Mouse (Mus musculus) ES-CJ7 (cell line): Measurements from ENCODE around the gene Mfsd5.

Source experiments
- DNase-seq: peaks from one replicate; pipeline ENCODE4 v3.0.0; 2011; ENCODE audit warnings: low read depth, low spot score

Mfsd5 gene

DNA sequence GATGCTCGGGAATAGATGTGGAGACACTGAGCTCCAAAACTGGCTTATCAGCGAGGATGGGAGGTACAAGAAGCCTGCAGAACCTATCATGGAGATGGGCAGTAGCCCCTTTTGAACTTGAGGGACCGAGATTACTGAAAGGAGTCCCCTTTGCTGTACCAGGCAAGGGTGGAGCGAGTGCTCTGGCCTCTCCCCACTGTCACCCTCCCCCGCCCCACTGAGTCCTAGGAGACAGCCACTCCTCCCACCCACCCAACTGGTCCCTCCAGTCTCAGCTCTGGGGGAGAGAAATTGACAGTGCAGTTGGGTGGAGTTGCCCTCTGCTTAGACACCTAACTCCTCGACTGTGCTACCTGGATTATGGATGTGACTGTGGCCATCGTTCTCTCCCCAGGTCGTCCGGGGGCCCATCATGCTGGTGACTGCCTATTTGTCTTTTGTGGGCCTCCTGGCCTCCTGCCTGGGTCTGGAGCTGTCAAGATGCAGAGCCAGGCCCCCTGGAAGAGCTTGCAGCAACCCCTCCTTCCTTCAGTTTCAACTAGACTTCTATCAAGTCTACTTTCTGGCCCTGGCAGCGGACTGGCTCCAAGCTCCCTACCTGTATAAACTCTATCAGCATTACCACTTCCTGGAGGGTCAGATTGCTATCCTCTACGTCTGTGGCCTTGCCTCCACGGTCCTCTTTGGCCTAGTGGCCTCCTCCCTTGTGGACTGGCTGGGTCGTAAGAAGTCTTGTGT is 698 bp downstream of the Mfsd5 start:
- DNase-seq, result peak; percentile 71

GRCm38 (mm10) chr15:102280623-102281022 is 1.4 kb downstream of the Mfsd5 start:
- DNase-seq, result no peak

DNA sequence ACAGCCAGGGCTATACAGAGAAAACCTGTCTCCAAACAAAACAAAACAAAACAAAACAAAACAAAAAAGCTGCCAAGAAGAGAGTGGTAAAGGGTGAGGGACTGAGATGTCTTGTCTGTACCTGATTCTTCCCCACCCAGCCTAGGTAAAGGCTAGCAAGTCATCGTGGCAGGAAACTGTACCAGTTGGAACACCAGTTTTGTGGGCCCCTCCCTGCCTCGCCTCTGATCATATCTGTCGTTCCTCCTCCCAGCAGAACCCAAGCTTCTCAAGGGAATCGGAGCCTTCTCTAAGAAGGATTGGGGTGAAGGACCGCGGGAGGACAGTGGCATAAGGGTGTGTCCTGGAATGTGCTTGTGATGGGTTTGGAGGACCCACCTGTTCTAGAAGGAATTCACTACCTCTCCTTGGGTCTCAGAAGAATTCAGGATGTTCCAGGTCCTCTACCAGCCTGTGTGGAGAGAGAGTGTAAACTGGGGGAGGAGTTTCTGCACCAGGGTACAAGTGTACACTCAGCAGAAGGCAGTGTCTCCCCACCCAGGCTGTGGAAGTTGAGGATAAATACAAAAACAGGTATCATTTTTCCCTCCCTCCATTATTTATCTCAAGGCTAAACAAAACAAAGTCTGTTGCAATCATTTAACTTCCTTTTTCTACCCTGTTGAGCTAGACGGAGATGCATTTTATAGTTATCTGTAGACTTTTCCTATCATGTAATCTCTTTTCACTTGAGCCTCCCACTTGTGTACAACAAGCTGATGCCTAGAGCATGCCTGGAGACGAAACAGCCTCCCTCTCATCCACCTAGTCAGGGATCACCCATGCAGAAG is 3.4 kb downstream of the Mfsd5 start:
- DNase-seq, result peak; percentile 41

GRCm38 (mm10) chr15:102283648-102284047 is 4.4 kb downstream of the Mfsd5 start:
- DNase-seq, result no peak

DNA sequence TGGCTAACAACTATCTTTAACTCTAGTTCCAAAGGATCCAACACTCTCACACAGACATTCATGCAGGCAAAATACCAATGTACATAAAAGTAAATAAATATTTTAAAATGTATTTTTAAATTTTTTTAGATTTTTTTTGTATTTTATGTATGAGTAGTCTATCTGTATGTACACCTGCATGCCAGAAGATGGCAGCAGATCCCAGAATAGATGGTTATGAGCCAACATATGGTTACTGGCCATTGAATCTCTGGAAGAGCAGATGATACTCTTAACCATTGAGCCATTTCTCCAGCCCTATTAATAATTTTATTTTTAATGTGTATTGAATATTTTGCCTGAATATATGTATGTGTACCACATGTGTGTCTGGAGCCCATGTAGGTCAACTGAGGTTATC is 8.1 kb downstream of the Mfsd5 start:
- DNase-seq, result peak; percentile 47

DNA sequence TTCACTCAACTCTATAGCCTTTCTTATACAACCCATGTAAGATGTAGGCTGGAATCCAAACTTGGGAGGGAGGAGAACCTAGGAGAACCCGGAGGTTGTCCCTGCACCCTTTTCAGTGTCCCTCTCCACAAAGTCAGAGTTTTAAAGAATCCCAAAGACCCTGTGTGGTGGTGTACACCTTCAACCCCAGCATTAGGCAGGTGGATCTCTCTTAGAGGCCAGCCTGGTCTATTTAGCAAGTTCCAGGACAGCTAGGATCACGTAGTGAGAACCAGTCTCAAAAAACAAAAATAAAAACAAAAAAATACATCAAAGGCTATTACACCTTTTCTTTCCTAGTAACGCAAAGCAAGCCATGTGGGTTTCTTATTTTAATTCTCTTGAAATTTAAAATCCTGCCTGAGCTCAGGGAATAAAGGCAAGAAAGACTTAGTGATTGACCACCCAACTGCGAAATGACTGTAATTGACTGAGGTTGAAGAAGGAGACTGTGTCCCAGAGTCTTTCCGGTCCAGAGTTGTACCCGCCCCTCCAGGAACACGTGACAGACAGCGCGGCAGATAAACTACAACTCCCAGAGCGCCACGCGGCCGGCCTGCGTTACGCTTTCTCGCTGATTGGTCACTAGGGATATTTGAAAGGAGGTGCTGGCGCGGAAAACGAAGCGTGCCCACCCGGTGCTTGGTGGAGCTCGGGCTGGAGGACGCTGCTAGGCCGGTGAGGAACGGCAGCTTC is 16.5 kb downstream of the Mfsd5 start, which contains the start of gene Espl1:
Gene Espl1 (plus strand): TSS at position 634 of the 735 bp plus-strand sequence.
- DNase-seq, result peak; percentile 96

- DNase-seq, result no peak
Measured at GRCm38 (mm10) chr15:102296368-102297006, 17.2 kb downstream of the Mfsd5 start.

- DNase-seq, result no peak
Measured at GRCm38 (mm10) chr15:102302542-102302941, 23.3 kb downstream of the Mfsd5 start.

- DNase-seq, result peak; percentile 59
Measured at GRCm38 (mm10) chr15:102308717-102309116, 29.5 kb downstream of the Mfsd5 start.

- no peak for DNase-seq
Measured at GRCm38 (mm10) chr15:102310074-102310845, 31.0 kb downstream of the Mfsd5 start.

- no peak for DNase-seq
Measured at GRCm38 (mm10) chr15:102311489-102311888, 32.2 kb downstream of the Mfsd5 start.

GRCm38 (mm10) chr15:102315292-102315691 is 36.0 kb downstream of the Mfsd5 start:
- no peak for DNase-seq

GRCm38 (mm10) chr15:102316263-102316662 is 37.0 kb downstream of the Mfsd5 start:
- peak; percentile 78 for DNase-seq

- no peak for DNase-seq
Measured at GRCm38 (mm10) chr15:102324654-102325473, 45.6 kb downstream of the Mfsd5 start.

- peak; percentile 90 for DNase-seq
Measured at GRCm38 (mm10) chr15:102326022-102326576, 46.8 kb downstream of the Mfsd5 start, which contains the start of gene Pfdn5. TSS of gene Pfdn5 (plus strand) at chr15:102326116.

- no peak for DNase-seq
Measured at GRCm38 (mm10) chr15:102326892-102327291, 47.6 kb downstream of the Mfsd5 start.
